18 mouse cellular contexts compared by ENCODE assay signal in the genomic region with DNA sequence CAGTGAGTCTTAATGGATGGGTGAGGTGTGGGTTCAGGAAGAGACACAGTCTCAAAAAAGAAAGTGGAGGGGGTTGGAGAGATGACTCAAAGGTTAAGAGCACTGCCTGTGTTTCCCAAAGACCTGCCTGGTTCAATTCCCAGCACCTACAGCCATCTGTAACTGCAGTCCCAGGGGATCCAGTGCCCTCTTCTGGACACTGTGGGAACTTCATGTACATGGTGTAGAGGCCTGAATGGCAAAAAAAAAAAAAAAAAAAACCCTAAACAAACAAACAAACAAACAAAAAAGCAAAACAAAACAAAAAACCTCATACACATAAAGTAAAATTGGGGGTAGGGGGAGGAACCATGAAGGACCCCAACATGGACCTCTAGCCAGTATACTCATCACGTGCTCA.
A peak's percentile ranks its signal among the peaks of the same experiment; 100 is the strongest.
DNase-seq lines count a peak whose midpoint lies in the region; ATAC-seq and TF ChIP-seq lines count a peak whose summit lies in the region.
"Had no signal": no experiment of that assay in that cellular context is flagged by ENCODE, and none has a peak within 500 bp of the region (broad histone marks: within the 10 kb centered on the region; RNA-seq: fewer than 3 reads in every experiment).

No protein-coding gene starts in this region.

- no peaks in the 10 kb centered on the region for H3K27me3 ChIP-seq in hindbrain, postnatal 0 days (ENCODE audit: insufficient read depth, low read length)
- H3K27me3 ChIP-seq in hindbrain, embryonic 10.5 days (ENCODE audit: insufficient read depth, poor library complexity, severe bottlenecking), result no peaks in the 10 kb centered on the region
- no peaks in the 10 kb centered on the region for H3K27me3 ChIP-seq in lung, embryonic 14.5 days (ENCODE audit: insufficient read depth, low read length)
- no peaks in the 10 kb centered on the region for H3K27me3 ChIP-seq in stomach, postnatal 0 days (ENCODE audit: control insufficient read depth, insufficient read depth, low read length)
- H3K27me3 ChIP-seq: embryonic facial prominence, embryonic 15.5 days; forebrain, embryonic 12.5 days; heart, embryonic 12.5 days; kidney, embryonic 15.5 days; midbrain, embryonic 12.5 days; neural tube, embryonic 15.5 days had no signal

- TF ChIP-seq CTCF in hindbrain, postnatal 0 days (IDR thresholded peaks at IDR 0.05; ENCODE audit: low read depth), result peak; percentile 41
- TF ChIP-seq CTCF in lung, embryonic 14.5 days (IDR thresholded peaks at IDR 0.05; ENCODE audit: low read depth), result peak; percentile 29; the same call in 1 of the 2 replicates
- TF ChIP-seq CTCF in stomach, postnatal 0 days (IDR thresholded peaks at IDR 0.05; ENCODE audit: low read depth), result peak; percentile 42; the same call in 1 of the 2 replicates

- no peak for TF ChIP-seq EP300 in stomach, postnatal 0 days (optimal IDR thresholded peaks at IDR 0.05)

- no peaks in the 10 kb centered on the region for H3K9me3 ChIP-seq in hindbrain, postnatal 0 days (ENCODE audit: low read length)
- H3K9me3 ChIP-seq in hindbrain, embryonic 10.5 days, result no peaks in the 10 kb centered on the region
- H3K9me3 ChIP-seq in lung, embryonic 14.5 days (ENCODE audit: low read depth, low read length), result no peaks in the 10 kb centered on the region
- no peaks in the 10 kb centered on the region for H3K9me3 ChIP-seq in ES-E14 (ENCODE audit: control insufficient read depth, insufficient read depth, low read depth, low read length)
- H3K9me3 ChIP-seq in stomach, postnatal 0 days (ENCODE audit: control insufficient read depth, low read length), result no peaks in the 10 kb centered on the region
- H3K9me3 ChIP-seq: embryonic facial prominence, embryonic 15.5 days; forebrain, embryonic 12.5 days; heart, embryonic 12.5 days; kidney, embryonic 15.5 days; limb, embryonic 10.5 days; midbrain, embryonic 12.5 days; neural tube, embryonic 15.5 days had no signal

- H3K4me1 ChIP-seq in hindbrain, postnatal 0 days (ENCODE audit: insufficient read depth, low read length), result peaks cover 6% of the 10 kb centered on the region; the same call in 1 of the 2 replicates
- H3K4me1 ChIP-seq in hindbrain, embryonic 10.5 days (replicated peaks), result peaks cover 53% of the 10 kb centered on the region
- H3K4me1 ChIP-seq in lung, embryonic 14.5 days (ENCODE audit: insufficient read depth), result no peaks in the 10 kb centered on the region
- H3K4me1 ChIP-seq in ES-E14 (ENCODE audit: control insufficient read depth in 2 of 2, insufficient read depth in 2 of 2, low read length in 2 of 2, poor library complexity in 1 of 2), result peaks cover 0 to 14% of the 10 kb centered on the region in 2 experiments; a peak in 2 of 4 replicates
- no peaks in the 10 kb centered on the region for H3K4me1 ChIP-seq in stomach, postnatal 0 days (replicated peaks; ENCODE audit: control insufficient read depth, insufficient read depth)
- H3K4me1 ChIP-seq: embryonic facial prominence, embryonic 15.5 days had no signal

- H3K4me2 ChIP-seq in hindbrain, postnatal 0 days (ENCODE audit: low read depth, low read length), result no peak overlapping the region
- no peak overlapping the region for H3K4me2 ChIP-seq in lung, embryonic 14.5 days
- H3K4me2 ChIP-seq in stomach, postnatal 0 days (replicated peaks; ENCODE audit: low read depth), result no peak overlapping the region
- H3K4me2 ChIP-seq: embryonic facial prominence, embryonic 15.5 days; forebrain, embryonic 12.5 days; heart, embryonic 12.5 days; kidney, embryonic 15.5 days; midbrain, embryonic 12.5 days; neural tube, embryonic 15.5 days had no signal

- no peak for ATAC-seq in hindbrain, postnatal 0 days
- ATAC-seq in lung, embryonic 14.5 days (ENCODE audit: insufficient read depth), result no peak
- ATAC-seq in stomach, postnatal 0 days (ENCODE audit: low FRiP score, low TSS enrichment), result no peak

- H3K27ac ChIP-seq in hindbrain, postnatal 0 days, result no peak overlapping the region
- no peak overlapping the region for H3K27ac ChIP-seq in hindbrain, embryonic 10.5 days
- H3K27ac ChIP-seq in lung, embryonic 14.5 days (ENCODE audit: low read depth), result no peak overlapping the region
- H3K27ac ChIP-seq in ES-E14 (ENCODE audit: insufficient read depth, low read depth, low read length, poor library complexity, severe bottlenecking), result no peak overlapping the region
- no peak overlapping the region for H3K27ac ChIP-seq in stomach, postnatal 0 days (replicated peaks)
- H3K27ac ChIP-seq: embryonic facial prominence, embryonic 15.5 days; forebrain, embryonic 12.5 days; limb, embryonic 10.5 days; macrophage; midbrain, embryonic 12.5 days; neural tube, embryonic 15.5 days had no signal

- in situ Hi-C loops in ES-E14 (cut with MboI; ENCODE audit: low sequenced_read_pairs in 2 of 2, unreplicated experiment in 2 of 2), result no loop called here

- no peak for DNase-seq in hindbrain, postnatal 0 days (ENCODE audit: low spot score)
- no peak for DNase-seq in hindbrain, embryonic 10.5 days (ENCODE audit: low spot score)
- DNase-seq in lung, embryonic 14.5 days, result no peak
- DNase-seq in lung, adult 18-20 months, result no peak
- DNase-seq in ES-E14 (ENCODE audit: low read depth, low spot score), result no peak
- DNase-seq in stomach, postnatal 0 days (ENCODE audit: low spot score), result no peak
- DNase-seq in adrenal gland, adult (ENCODE audit: inconsistent age in 2 of 2, low spot score in 1 of 2), result no peak
- DNase-seq: embryo, embryonic 11 days; right cerebral cortex, postnatal 25 days had no signal

- H3K36me3 ChIP-seq in hindbrain, postnatal 0 days (ENCODE audit: insufficient read depth, low read length), result no peaks in the 10 kb centered on the region
- H3K36me3 ChIP-seq in hindbrain, embryonic 10.5 days, result no peaks in the 10 kb centered on the region
- H3K36me3 ChIP-seq in lung, embryonic 14.5 days (ENCODE audit: insufficient read depth), result no peaks in the 10 kb centered on the region
- H3K36me3 ChIP-seq in ES-E14 (ENCODE audit: control insufficient read depth, insufficient read depth, low read length, poor library complexity, severe bottlenecking), result no peaks in the 10 kb centered on the region
- no peaks in the 10 kb centered on the region for H3K36me3 ChIP-seq in stomach, postnatal 0 days (ENCODE audit: control insufficient read depth, insufficient read depth, low read length)
- H3K36me3 ChIP-seq: embryonic facial prominence, embryonic 15.5 days; forebrain, embryonic 12.5 days; heart, embryonic 12.5 days; kidney, embryonic 15.5 days; limb, embryonic 10.5 days; midbrain, embryonic 12.5 days; neural tube, embryonic 15.5 days had no signal

- WGBS in hindbrain, postnatal 0 days, result 64% methylated on average over 1 of the region's 1 CpGs
- WGBS in hindbrain, embryonic 10.5 days, result 81% methylated on average over 1 of the region's 1 CpGs
- 83% methylated on average over 1 of the region's 1 CpGs for WGBS in lung, embryonic 14.5 days
- WGBS in stomach, postnatal 0 days, result 96% methylated on average over 1 of the region's 1 CpGs

- H3K9ac ChIP-seq in hindbrain, postnatal 0 days (replicated peaks; ENCODE audit: low read length), result no peak overlapping the region
- H3K9ac ChIP-seq in lung, embryonic 14.5 days, result no peak overlapping the region
- H3K9ac ChIP-seq in ES-E14 (ENCODE audit: insufficient read depth, low read depth, low read length, poor library complexity, severe bottlenecking), result no peak overlapping the region
- H3K9ac ChIP-seq in stomach, postnatal 0 days (ENCODE audit: low read length), result no peak overlapping the region
- H3K9ac ChIP-seq: embryonic facial prominence, embryonic 15.5 days; forebrain, embryonic 12.5 days; heart, embryonic 12.5 days; kidney, embryonic 15.5 days; midbrain, embryonic 12.5 days; neural tube, embryonic 15.5 days had no signal

- H3K4me3 ChIP-seq in hindbrain, postnatal 0 days (ENCODE audit: low read length), result no peak overlapping the region
- no peak overlapping the region for H3K4me3 ChIP-seq in hindbrain, embryonic 10.5 days
- H3K4me3 ChIP-seq in lung, embryonic 14.5 days (ENCODE audit: low read depth, low read length), result no peak overlapping the region
- no peak overlapping the region for H3K4me3 ChIP-seq in ES-E14 (ENCODE audit: insufficient read depth in 1 of 2, low read depth in 1 of 2, low read length in 2 of 2, poor library complexity in 1 of 2, severe bottlenecking in 1 of 2)
- no peak overlapping the region for H3K4me3 ChIP-seq in stomach, postnatal 0 days (ENCODE audit: low read depth, low read length)
- H3K4me3 ChIP-seq: embryonic facial prominence, embryonic 15.5 days; forebrain, embryonic 12.5 days; heart, embryonic 12.5 days; kidney, embryonic 15.5 days; limb, embryonic 10.5 days; midbrain, embryonic 12.5 days; myocyte; neural tube, embryonic 15.5 days had no signal

TF ChIP-seq in ES-E14, 5 proteins besides CTCF, POLR2A, EP300 and RAD21:
- TF ChIP-seq MAFK (IDR thresholded peaks at IDR 0.05; ENCODE audit: insufficient read depth, low read depth, low read length) (no peak), ZNF384 (IDR thresholded peaks at IDR 0.05; ENCODE audit: low read depth, low read length) (peak; percentile 96)
